Mouse (Mus musculus): ENCODE measurements around the gene Col8a1.

DNA sequence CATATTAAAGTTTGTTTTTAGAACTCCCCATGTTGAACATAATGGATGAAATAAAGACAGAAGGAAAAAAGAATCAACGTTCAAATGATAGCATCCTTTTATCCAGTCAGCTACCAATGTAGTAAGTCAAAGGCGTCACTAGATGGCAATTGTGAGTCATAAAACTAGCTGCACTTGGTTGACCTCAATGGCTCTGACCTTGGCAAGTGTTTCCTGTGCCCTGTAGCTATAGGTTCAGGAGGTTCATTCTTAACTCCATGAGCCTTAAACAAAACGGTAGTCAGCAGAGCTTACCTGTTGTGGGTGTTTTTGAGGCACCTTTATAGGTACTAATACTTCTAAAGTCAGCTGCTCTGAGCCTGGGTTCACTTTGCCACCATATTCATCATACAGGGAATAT is 85.2 kb downstream of the Col8a1 start:
- no peak for TF ChIP-seq CTCF (IDR thresholded peaks at IDR 0.05; ENCODE audit: low read depth, low read length)
- no peak for TF ChIP-seq POLR2A (IDR thresholded peaks at IDR 0.05; ENCODE audit: borderline replicate concordance, low read depth, low read length)

Data from bone marrow macrophage, adult 2 months (primary cell).